Mouse (Mus musculus): ENCODE results near the gene Smyd3. TPM values are rescaled to one million over a fixed set of nuclear protein-coding genes. Genes with fewer than 3 reads are reported as not detected.

Gene Smyd3
- polyA plus RNA-seq, 1 experiment from 2014 or later, result 22.0 TPM

DNA sequence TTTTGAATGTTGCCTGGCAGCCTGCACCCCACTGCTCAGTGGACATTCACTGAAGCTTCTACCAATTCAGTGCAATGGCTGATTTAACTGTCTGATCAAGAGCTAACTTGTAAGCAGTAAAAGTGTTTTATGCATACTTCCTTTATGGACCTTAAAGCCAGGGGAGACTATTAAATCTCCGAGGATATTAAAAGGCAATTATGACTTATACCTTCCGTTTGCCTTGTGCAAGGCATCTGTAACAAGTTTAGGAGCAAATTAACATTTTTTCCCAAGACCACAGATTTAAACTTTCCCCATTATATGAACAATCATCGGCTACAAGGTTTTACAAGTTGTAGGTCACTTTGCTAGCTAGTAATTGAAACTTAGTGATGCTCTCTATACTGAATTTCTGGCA lies 87.8 kb downstream of the Smyd3 start:
- Histone ChIP-seq H3K4me2 (replicated peaks) (no peak overlapping the region), H3K9ac (no peak overlapping the region), H3K4me1 (peaks cover 13% of the 10 kb centered on the region; the same call in 1 of the 2 replicates), H3K27ac (replicated peaks) (no peak overlapping the region), H3K27me3 (no peaks in the 10 kb centered on the region), H3K9me3 (replicated peaks) (no peaks in the 10 kb centered on the region), H3K36me3 (no peaks in the 10 kb centered on the region), H3K4me3 (replicated peaks) (no peak overlapping the region)
- 49% methylated on average over 3 of the region's 3 CpGs for WGBS
- no peak for ATAC-seq (ENCODE audit: insufficient number of reproducible peaks, low FRiP score, low TSS enrichment, low read depth)

DNA sequence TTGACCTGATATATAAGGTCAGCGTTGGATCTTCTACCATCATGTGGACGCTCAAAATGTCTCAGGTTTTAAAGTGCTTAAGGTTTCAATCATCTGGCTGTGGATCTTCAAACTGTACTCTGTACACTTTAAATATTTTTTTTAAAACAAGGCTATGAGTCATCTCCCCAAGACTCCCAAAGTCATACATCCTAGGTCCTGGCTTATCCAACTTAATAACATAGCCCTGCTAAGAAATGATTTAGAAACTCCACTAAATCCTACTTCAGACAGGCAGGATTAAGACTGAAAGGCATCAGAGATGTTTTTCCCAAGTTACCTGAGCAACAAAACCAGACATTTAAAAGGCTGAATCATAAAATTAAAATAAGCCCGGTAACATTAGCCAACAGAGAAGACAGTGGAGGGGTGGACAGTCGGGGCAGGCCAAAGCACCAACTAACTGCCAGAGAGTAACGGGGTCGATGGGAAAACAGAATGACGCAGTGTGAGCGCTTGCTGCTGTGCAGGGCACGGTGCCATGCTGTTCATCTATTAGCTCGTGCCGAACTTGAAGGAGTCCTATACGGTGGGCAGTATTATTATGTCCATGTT lies 92.9 kb downstream of the Smyd3 start:
- Histone ChIP-seq H3K4me1 (peaks cover 13% of the 10 kb centered on the region; the same call in 1 of the 2 replicates), H3K9ac (no peak overlapping the region), H3K27ac (replicated peaks) (no peak overlapping the region), H3K9me3 (replicated peaks) (no peaks in the 10 kb centered on the region), H3K4me3 (replicated peaks) (no peak overlapping the region), H3K36me3 (no peaks in the 10 kb centered on the region), H3K27me3 (no peaks in the 10 kb centered on the region), H3K4me2 (replicated peaks) (no peak overlapping the region)
- WGBS, result 77% methylated on average over 12 of the region's 12 CpGs
- no peak for ATAC-seq (ENCODE audit: insufficient number of reproducible peaks, low FRiP score, low TSS enrichment, low read depth)

GRCm38 (mm10) chr1:179419091-179419490 lies 98.8 kb downstream of the Smyd3 start:
- no peak overlapping the region; the same call in 1 of the 2 replicates for H3K27ac ChIP-seq (replicated peaks)
- 57% methylated on average over 4 of the region's 4 CpGs for WGBS
- H3K36me3 ChIP-seq, result no peaks in the 10 kb centered on the region
- H3K4me2 ChIP-seq (replicated peaks), result no peak overlapping the region
- ATAC-seq (ENCODE audit: insufficient number of reproducible peaks, low FRiP score, low TSS enrichment, low read depth), result no peak
- H3K4me3 ChIP-seq (replicated peaks), result no peak overlapping the region
- no peaks in the 10 kb centered on the region for H3K4me1 ChIP-seq
- H3K9ac ChIP-seq, result no peak overlapping the region
- no peaks in the 10 kb centered on the region for H3K27me3 ChIP-seq
- no peaks in the 10 kb centered on the region for H3K9me3 ChIP-seq (replicated peaks)

- no peak overlapping the region for H3K27ac ChIP-seq (replicated peaks)
- WGBS, result 85% methylated on average over 4 of the region's 4 CpGs
- no peak overlapping the region for H3K4me2 ChIP-seq (replicated peaks)
- no peak overlapping the region for H3K9ac ChIP-seq
- H3K9me3 ChIP-seq (replicated peaks), result no peaks in the 10 kb centered on the region
- no peaks in the 10 kb centered on the region for H3K4me1 ChIP-seq
- H3K4me3 ChIP-seq (replicated peaks), result no peak overlapping the region
- ATAC-seq (ENCODE audit: insufficient number of reproducible peaks, low FRiP score, low TSS enrichment, low read depth), result no peak
- H3K27me3 ChIP-seq, result no peaks in the 10 kb centered on the region
- no peaks in the 10 kb centered on the region; the same call in 1 of the 2 replicates for H3K36me3 ChIP-seq
Measured at GRCm38 (mm10) chr1:179408086-179408485, 109.8 kb downstream of the Smyd3 start.

GRCm38 (mm10) chr1:179400835-179401234 lies 117.0 kb downstream of the Smyd3 start:
- Histone ChIP-seq H3K9ac (no peak overlapping the region), H3K4me2 (replicated peaks) (no peak overlapping the region), H3K27ac (replicated peaks) (no peak overlapping the region), H3K4me1 (no peaks in the 10 kb centered on the region), H3K4me3 (replicated peaks) (no peak overlapping the region), H3K9me3 (replicated peaks) (no peaks in the 10 kb centered on the region), H3K27me3 (no peaks in the 10 kb centered on the region), H3K36me3 (no peaks in the 10 kb centered on the region)
- WGBS, result 49% methylated on average over 5 of the region's 5 CpGs
- no peak for ATAC-seq (ENCODE audit: insufficient number of reproducible peaks, low FRiP score, low TSS enrichment, low read depth)

DNA sequence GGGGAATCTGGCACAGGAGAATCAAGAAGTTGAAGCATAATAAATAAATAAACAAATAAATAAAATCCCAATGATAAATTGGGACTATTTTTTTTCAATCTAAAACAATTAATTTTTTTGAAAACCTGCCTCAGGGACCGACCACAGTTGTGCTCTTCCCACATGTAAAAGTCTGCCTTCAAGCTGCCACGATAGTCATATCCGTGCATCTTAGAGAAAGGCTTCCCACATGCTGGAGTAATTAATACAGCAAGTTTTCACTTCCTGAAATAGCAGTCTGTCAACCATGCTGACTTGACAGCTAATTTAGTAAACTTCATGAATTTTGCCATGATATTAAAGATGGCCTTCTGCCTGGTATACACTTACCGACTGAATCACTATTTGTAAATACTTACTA lies 119.2 kb downstream of the Smyd3 start:
- ATAC-seq (ENCODE audit: insufficient number of reproducible peaks, low FRiP score, low TSS enrichment, low read depth), result no peak
- no peaks in the 10 kb centered on the region for H3K36me3 ChIP-seq
- H3K4me2 ChIP-seq (replicated peaks), result no peak overlapping the region
- no peak overlapping the region for H3K9ac ChIP-seq
- no peaks in the 10 kb centered on the region for H3K27me3 ChIP-seq
- H3K9me3 ChIP-seq (replicated peaks), result no peaks in the 10 kb centered on the region
- H3K27ac ChIP-seq (replicated peaks), result no peak overlapping the region
- WGBS, result 63% methylated on average over 4 of the region's 4 CpGs
- H3K4me3 ChIP-seq (replicated peaks), result no peak overlapping the region
- no peaks in the 10 kb centered on the region for H3K4me1 ChIP-seq

DNA sequence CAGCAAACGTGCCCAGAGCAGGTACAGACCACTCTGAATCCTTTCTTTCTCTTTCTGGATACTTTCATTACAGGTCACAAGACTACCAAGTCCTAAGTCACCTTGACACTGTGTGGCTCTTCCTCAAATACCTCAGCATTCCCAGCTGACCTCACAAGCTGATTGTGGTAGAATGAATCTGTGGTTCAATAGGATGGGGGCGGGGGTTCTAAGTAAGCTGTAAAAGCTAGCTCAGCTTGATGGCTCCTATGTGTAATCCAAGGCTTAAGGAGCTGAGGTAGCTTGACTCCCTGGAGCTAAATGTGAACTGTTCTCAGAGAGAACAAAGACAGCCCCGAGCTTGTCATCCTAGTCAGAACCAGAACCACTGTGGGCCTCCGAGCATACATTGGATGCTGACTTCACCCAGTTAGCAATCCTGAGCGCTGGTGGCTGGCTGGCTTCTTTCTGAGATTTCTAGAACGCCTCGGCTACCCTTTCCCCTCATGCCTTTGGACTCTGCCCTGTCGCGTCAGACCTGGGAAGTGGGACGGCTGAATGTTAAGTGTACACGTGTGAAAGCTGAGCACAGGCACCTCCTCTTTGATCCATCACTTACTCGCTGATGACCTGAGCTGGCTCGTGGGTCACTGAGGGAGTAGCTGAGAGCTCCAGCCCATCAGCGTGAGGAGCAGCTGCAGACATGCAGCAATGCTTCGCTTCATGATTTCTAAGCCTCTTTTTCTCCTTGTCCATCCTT lies 131.4 kb downstream of the Smyd3 start:
- Histone ChIP-seq H3K27ac (replicated peaks) (no peak overlapping the region), H3K36me3 (no peaks in the 10 kb centered on the region), H3K4me3 (replicated peaks) (no peak overlapping the region), H3K4me2 (replicated peaks) (no peak overlapping the region), H3K4me1 (0 out of 2 replicates have a peak, but pooled peaks cover 12% of the 10 kb centered on the region), H3K9me3 (replicated peaks) (no peaks in the 10 kb centered on the region), H3K27me3 (no peaks in the 10 kb centered on the region), H3K9ac (no peak overlapping the region)
- no peak for ATAC-seq (ENCODE audit: insufficient number of reproducible peaks, low FRiP score, low TSS enrichment, low read depth)
- WGBS, result 56% methylated on average over 15 of the region's 15 CpGs

GRCm38 (mm10) chr1:179385691-179386090 lies 132.2 kb downstream of the Smyd3 start:
- H3K4me1 ChIP-seq, result 0 out of 2 replicates have a peak, but pooled peaks cover 12% of the 10 kb centered on the region
- no peak overlapping the region for H3K27ac ChIP-seq (replicated peaks)
- no peak overlapping the region for H3K4me2 ChIP-seq (replicated peaks)
- no peaks in the 10 kb centered on the region for H3K36me3 ChIP-seq
- H3K9me3 ChIP-seq (replicated peaks), result no peaks in the 10 kb centered on the region
- no peak overlapping the region for H3K4me3 ChIP-seq (replicated peaks)
- H3K9ac ChIP-seq, result no peak overlapping the region
- H3K27me3 ChIP-seq, result no peaks in the 10 kb centered on the region
- no peak for ATAC-seq (ENCODE audit: insufficient number of reproducible peaks, low FRiP score, low TSS enrichment, low read depth)
- WGBS, result 85% methylated on average over 7 of the region's 7 CpGs

DNA sequence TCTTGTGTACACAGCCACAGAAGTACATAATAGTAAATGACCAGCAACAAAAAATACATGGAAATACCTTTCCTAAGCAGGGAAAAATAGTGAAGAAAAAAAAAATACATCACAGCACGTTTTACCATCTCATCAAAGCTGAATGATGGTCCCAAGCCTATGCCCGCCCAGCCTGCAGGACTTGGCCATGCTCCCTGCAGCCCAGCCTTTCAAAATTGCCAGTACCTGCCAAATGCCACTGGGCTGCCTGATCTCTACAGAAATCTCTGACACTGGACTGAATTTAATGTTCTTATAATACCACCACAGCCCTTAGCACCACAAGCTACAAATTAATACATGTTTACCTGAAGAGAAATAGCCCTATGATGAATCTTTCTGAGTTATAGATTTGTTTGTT lies 133.5 kb downstream of the Smyd3 start:
- Histone ChIP-seq H3K36me3 (no peaks in the 10 kb centered on the region), H3K4me2 (replicated peaks) (no peak overlapping the region), H3K4me1 (0 out of 2 replicates have a peak, but pooled peaks cover 11% of the 10 kb centered on the region), H3K4me3 (replicated peaks) (no peak overlapping the region), H3K27ac (replicated peaks) (no peak overlapping the region), H3K27me3 (no peaks in the 10 kb centered on the region), H3K9me3 (replicated peaks) (no peaks in the 10 kb centered on the region), H3K9ac (no peak overlapping the region)
- WGBS, result 67% methylated on average over 2 of the region's 2 CpGs
- ATAC-seq (ENCODE audit: insufficient number of reproducible peaks, low FRiP score, low TSS enrichment, low read depth), result no peak

DNA sequence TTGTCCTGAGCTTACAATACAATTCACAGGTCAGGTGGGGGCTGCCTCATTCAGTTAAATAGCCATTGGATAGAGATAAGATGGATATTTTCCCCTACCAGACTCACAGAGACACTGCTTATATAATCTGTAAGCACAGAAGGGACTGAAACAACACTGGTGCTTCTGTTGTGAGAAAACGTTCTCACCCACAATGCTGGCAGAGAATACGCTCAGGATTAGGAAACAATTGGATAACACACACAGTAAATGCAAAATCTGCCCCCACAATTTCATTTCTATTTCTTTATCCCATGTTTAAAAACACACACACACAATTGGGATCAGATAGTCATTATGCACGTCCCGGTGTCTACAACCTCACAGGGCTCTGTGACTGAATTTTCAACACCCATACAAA lies 139.7 kb downstream of the Smyd3 start:
- no peak for ATAC-seq (ENCODE audit: insufficient number of reproducible peaks, low FRiP score, low TSS enrichment, low read depth)
- no peak overlapping the region for H3K27ac ChIP-seq (replicated peaks)
- no peaks in the 10 kb centered on the region for H3K27me3 ChIP-seq
- H3K4me1 ChIP-seq, result no peaks in the 10 kb centered on the region
- H3K36me3 ChIP-seq, result no peaks in the 10 kb centered on the region
- no peaks in the 10 kb centered on the region for H3K9me3 ChIP-seq (replicated peaks)
- H3K9ac ChIP-seq, result no peak overlapping the region
- WGBS, result 76% methylated on average over 4 of the region's 4 CpGs
- no peak overlapping the region for H3K4me2 ChIP-seq (replicated peaks)
- H3K4me3 ChIP-seq (replicated peaks), result no peak overlapping the region

- no peak overlapping the region for H3K4me3 ChIP-seq (replicated peaks)
- no peak overlapping the region for H3K27ac ChIP-seq (replicated peaks)
- H3K36me3 ChIP-seq, result no peaks in the 10 kb centered on the region
- no peak overlapping the region for H3K4me2 ChIP-seq (replicated peaks)
- no peak overlapping the region for H3K9ac ChIP-seq
- no peaks in the 10 kb centered on the region for H3K9me3 ChIP-seq (replicated peaks)
- ATAC-seq (ENCODE audit: insufficient number of reproducible peaks, low FRiP score, low TSS enrichment, low read depth), result no peak
- H3K4me1 ChIP-seq, result 0 out of 2 replicates have a peak, but pooled peaks cover 4% of the 10 kb centered on the region
- WGBS, result 79% methylated on average over 4 of the region's 4 CpGs
- no peaks in the 10 kb centered on the region for H3K27me3 ChIP-seq
Measured at GRCm38 (mm10) chr1:179374987-179375386, 142.9 kb downstream of the Smyd3 start.

All from embryonic facial prominence, embryonic 15.5 days (tissue).